In the genomic region with DNA sequence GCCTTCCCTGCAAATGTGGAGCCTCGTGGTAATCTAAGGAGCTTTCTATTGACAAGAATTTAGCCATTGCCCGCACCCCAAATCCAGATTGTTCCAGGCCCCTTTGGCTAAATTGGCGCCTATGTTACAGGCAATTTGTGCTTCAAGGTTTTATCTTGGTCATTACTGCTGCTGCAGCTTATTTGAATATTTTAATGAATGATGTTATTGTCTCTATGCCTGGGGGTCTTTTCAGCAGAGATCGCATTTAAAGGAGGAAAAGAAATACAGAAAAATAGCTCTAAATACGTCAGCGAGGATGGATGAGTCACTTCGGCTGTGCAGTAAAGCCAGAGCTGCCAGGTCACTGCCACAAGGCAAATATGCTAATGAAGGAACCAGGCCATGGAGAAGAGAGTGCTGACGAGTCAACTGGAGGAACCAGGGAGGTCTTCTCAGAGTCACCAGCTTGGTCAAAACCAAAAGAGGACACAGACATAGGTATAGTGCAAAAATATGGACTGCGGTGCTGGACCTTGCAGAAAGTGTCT, we compare ENCODE assay signal across 15 mouse cellular contexts.
"Had no signal": no experiment of that assay in that cellular context is flagged by ENCODE, and none has a peak within 500 bp of the region (broad histone marks: within the 10 kb centered on the region; RNA-seq: fewer than 3 reads in every experiment).

No protein-coding gene starts in this region.

- ATAC-seq: liver, embryonic 12.5 days had no signal

- H3K9me3 ChIP-seq: limb, embryonic 15.5 days; liver, embryonic 12.5 days; midbrain, embryonic 10.5 days; neural tube, embryonic 13.5 days had no signal

- H3K4me1 ChIP-seq: limb, embryonic 15.5 days; liver, embryonic 12.5 days had no signal

- H3K4me3 ChIP-seq: limb, embryonic 15.5 days; liver, embryonic 12.5 days; midbrain, embryonic 10.5 days; neural tube, embryonic 13.5 days had no signal

- H3K27ac ChIP-seq: kidney, postnatal 0 days; limb, embryonic 15.5 days; liver, embryonic 12.5 days; midbrain, embryonic 10.5 days; neural tube, embryonic 13.5 days had no signal

- DNase-seq: kidney, adult 9 months; kidney, postnatal 36 days; layer of hippocampus, adult 9-11 months; layer of hippocampus, postnatal 36 days; lung, embryonic 14.5 days; lung, postnatal 10 days; lung, postnatal 4 days; right cerebral cortex, adult 18-20 months; right cerebral cortex, postnatal 25 days; thymus, adult 18-20 months had no signal

- H3K9ac ChIP-seq: limb, embryonic 15.5 days; liver, embryonic 12.5 days; lung, embryonic 14.5 days; neural tube, embryonic 13.5 days had no signal

- H3K4me2 ChIP-seq: limb, embryonic 15.5 days; liver, embryonic 12.5 days; lung, embryonic 14.5 days; neural tube, embryonic 13.5 days had no signal

- H3K36me3 ChIP-seq: limb, embryonic 15.5 days; liver, embryonic 12.5 days; midbrain, embryonic 10.5 days; neural tube, embryonic 13.5 days had no signal

- H3K27me3 ChIP-seq: limb, embryonic 15.5 days; liver, embryonic 12.5 days; neural tube, embryonic 13.5 days had no signal
